Mouse (Mus musculus) thymus, postnatal 36 days (tissue): ENCODE measurements around the gene Emc8.
A peak's percentile ranks its signal among the peaks of the same experiment; 100 is the strongest.

Source experiments
- DNase-seq, 2 experiments: peaks; one replicate each; pipeline ENCODE4 v3.0.0; 2022; ENCODE audit warnings: mixed read lengths in 2 of 2

Emc8 gene

DNA sequence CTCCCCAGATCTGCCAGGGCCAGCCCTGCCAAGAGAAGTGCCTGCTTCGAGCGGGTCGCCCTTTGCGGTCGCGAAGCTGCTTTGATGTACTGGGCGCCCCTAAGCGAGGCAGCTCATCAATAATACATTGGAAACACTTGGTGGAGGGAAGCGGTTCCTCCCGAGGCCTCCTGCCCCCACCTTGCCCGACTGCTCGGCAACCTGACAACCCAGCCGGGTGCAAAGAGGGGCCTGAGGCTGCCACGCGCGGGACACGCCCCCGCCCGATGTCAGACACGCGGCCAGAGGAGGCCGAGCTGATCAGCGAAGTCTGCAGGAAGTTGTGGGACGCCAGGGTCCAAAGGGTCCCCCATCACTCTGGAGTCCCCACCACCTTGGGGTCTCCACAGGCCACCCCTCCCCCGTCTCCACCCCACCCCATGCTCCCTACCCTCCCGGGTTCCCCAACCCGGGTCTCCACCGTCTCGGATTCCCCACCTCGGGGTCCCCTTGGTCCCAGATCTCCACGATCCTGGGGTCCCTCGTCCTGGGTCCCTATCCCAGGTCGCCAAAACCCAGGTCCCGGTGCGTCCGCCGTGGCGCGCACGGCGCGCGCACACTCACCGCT, 34.6 kb downstream of the Emc8 start:
- peak; percentile 18 to 36 for DNase-seq

DNA sequence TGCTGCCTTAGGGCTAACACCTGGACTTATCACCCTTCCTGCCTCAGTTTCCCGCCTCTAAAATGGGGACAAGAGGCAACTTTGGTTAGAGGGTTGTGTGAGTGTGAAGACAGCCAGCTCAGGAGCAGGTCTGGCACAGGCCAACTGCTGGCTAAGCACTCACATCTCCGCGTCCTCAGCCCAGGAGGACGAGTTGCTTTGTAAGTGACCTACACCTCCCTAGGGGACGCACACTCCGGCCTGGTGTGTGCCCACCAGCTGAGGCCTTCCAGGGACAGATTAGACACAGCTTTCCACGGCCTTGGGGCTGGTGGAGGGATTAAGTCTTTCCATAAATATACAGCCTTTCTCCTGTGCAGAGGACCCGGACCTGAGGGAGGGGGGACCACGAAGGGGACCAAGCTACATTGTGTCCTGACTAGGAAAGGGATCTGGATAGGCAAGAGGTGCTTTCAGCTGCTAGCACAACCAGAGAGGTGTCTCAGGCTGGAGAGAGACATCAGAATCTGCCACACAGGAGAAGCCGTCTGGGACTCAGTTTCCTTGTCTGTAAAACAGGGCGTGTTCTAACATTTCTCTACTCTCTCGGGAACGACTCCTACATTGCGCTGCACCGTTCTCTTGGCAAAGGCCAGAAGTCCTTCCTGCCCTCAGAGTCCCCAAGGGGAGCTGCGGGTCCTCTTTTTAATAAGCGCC, 35.3 kb downstream of the Emc8 start:
- DNase-seq, result no peak

DNA sequence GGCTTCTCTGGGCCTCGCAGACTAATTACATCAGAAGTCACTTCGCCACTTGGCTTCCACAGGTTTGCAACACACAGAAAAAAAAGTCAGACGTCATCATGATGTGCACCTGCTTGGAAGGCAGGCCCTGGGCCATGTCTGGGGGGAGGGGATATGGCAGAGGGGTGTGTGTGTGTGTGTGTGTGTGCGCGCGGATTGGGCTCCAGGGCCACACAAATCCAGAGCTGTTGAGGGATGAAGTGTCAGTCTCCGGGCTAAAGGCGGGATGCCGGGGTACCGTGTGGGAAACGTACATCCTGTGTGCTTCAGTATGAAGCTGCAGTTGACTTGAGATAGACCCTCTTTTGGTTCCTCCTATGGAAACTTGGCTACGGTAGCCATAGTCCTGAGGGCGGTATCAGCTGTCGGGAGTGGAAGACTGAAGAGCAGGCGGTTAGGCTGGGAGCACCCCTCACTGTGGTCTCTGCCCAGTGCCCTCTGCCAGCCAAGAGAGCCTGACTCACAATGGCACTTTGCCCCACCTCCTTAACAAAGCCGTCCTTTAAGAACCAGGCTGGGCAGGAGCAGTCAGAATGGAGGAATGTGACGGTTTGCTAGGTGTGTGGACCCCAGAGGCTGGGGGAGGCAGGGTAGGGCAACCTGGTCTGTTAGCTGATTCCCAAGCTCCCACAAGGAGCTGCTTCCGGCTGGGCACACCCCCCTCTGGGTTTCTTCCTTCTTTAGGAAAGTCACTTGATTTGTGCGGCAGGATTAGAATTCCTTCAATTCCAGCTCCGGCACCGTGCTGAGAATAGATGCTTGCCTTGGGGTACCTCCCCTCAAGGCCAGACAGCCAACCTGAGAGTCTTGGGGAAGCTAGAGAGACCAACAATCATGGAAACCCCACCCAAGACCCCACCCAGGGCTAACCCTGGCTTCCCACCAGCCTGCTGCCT, 36.7 kb downstream of the Emc8 start:
- no peak for DNase-seq

DNA sequence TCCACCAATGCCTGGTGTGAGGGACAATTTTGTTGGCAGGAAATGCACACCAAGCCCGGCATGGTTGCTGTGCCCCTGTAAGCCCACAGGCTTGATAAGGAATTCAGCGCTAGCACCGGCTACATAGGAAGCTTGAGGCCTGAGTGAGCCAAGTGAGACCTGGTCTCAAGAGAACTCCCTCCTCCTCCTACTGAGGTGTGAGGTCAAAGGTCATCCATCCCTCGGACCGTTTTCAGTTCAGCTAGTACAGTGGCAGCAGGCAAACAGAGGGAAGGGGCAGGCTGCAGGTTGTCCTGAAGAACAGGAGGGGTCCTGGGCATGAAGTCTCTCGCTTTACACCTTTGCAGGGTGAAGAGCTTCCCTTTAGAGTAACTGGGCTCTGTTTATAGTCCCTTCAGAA, 37.5 kb downstream of the Emc8 start:
- DNase-seq, result no peak

GRCm38 (mm10) chr8:120630031-120630430, 38.3 kb downstream of the Emc8 start:
- DNase-seq, result no peak

DNA sequence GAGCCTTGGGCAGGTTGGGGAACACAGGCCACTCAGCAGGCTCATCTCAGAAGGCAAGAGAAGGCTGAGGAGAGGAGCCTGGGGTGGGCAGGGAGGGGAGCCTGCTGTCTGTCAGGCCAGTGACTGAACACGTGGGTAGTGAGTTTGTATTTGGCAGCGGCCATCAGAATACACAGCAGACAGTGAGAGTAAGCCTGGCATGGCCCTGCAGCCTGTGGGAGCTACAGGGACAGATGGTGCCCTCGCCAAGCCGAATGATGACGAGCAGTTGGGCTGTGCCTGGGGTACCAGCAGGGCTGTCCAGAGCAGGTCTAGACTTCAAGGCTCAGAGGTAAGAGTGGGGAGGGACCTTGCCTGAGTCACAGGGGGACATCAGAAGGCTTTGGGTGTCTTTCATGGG, 41.1 kb downstream of the Emc8 start:
- no peak for DNase-seq

DNA sequence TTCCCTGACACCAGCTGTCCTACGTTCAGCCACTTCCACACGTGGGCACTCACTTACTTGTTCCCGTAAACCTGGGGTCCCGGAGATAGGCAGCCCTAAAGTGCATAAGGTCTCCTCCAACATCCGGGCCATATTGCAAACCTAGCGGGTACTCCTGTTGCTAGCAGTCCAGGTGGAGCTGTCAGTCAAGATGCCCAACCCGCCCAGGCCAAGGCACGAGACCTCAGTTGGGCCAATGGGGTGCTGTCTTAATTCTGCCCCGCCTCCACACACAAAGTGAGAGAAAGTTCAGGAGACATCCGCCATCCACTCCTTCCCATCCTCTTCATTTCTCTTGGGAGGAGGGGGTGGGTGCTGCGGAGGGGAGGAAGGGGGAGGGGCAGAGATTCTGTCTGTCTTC, 41.9 kb downstream of the Emc8 start:
- no peak for DNase-seq

DNA sequence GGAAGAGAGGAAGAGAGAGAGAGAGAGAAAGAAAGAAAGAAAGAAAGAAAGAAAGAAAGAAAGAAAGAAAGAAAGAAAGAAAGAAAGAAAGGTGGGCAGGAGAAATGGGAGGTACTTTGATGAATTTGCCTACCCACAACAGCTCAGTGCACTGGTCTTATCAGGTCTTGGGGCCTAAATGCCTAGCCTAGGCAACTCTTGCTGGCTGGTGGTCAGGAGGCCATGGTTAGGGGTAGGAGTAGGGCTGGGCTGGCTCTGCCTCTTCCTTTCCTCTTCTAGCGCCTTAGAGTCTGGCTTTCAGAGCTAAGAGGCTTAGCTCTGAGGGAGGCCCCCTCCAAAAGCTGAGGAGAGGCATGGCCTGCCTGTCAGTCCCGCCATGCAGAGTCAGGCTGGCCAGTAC, 44.8 kb downstream of the Emc8 start:
- no peak for DNase-seq

DNA sequence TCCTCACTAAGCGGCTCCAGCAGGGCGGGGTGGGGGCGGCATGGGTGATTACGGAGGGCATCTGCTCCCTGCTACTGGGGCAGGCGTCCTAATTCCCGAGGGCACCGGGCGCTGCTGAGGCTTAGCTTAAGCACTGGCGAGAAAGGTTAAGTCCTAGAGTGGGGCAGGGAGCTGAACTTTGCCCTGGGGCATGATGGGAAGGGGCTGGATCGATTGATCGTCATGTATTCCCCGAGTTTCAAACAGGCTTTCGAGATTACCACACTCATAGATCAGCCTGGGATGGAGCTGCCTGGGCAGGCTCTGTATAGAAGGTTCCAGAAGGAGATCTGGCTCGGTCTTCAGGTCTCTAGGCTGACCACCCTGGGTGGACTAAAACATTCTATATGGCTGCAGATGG, 46.2 kb downstream of the Emc8 start:
- no peak for DNase-seq

DNA sequence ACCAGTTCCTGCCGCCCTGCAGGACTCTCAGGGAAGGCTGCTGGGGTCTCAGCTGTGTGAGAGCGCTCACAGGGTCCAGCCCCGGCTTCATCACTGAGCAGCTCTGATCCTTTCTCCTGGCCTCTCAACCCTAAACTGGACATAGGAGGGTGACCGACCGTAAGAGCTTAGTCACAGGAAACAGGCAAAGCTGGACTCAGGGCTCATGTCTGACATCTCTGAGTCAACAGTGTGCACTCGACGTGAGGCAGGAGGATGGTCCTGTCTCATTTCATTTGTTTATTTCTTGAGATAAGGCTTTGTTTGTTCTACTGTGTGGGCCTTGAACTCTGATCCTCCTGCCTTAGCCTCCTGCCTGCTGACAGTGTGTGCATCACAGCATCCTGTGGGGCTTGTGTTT, 47.9 kb downstream of the Emc8 start:
- no peak for DNase-seq

- DNase-seq, result no peak
These were observed 48.9 kb downstream of the Emc8 start for GRCm38 (mm10) chr8:120619235-120620180.

DNA sequence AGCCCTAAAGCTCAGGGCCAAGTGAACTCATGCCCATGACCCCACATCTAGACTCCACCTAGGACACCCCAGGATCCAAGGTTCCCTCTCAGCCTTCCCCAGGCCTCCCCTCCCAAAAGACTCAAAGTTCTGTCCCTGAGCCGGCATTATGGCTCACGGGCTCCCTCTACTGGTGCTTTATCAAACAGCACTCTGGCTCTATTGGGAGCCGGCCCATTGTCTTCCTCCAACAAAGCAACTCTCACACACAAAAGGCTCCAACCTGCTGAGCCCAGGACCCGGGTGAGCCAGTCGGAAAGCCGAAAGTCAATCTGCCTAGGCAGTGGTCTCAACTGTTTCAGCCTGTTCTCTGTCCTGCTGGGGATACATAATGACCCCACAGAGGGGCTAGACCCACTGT, 50.3 kb downstream of the Emc8 start:
- DNase-seq, result peak; percentile 47 to 66

DNA sequence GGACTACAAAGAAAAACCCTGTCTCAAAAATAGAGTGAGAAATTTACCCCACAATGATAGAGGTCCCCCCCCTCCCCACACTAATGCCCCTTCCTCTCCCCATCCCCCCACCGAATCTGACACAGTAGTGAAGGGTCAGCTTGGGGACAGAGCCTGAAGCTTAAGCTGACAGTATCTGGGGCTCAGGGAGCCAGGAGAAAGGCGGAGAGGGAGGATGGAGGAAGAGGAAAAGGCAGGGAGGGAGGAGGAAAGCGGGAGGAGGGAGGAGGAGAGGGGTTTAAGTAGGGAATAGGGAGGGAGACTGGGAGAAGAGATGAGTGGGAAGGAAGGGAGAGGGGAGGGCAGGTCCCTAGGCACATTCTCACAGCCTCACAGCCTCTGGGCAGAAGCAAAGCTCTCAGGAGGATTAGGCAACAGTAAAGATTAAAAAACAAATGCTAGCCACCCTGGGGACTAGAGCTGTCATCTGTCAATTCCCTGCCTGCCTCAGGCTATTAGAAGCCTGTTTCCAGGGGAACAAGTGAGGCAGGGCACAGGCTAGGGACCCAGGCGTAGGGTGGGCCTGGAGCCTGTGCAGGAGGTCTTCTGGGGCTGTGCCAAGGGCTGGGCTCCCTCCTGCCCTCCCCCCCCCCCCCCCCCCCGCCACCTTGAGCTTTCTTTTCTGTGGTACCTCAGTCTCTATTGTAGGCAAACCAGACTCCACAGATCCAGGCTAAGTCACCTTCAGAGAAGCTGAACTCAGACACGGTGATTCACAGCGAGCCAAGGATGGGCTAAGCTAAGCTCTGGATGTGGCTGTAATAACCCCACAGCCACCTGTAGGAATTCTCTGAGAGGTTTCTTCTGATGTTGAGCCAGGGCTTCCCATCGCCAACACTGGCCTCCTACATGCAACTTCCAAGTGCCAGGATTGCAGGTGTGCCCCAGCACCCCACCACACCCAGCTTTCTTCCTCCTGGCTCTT, 51.4 kb downstream of the Emc8 start:
- no peak for DNase-seq

- no peak for DNase-seq
These were observed 53.9 kb downstream of the Emc8 start for GRCm38 (mm10) chr8:120614491-120614890.

DNA sequence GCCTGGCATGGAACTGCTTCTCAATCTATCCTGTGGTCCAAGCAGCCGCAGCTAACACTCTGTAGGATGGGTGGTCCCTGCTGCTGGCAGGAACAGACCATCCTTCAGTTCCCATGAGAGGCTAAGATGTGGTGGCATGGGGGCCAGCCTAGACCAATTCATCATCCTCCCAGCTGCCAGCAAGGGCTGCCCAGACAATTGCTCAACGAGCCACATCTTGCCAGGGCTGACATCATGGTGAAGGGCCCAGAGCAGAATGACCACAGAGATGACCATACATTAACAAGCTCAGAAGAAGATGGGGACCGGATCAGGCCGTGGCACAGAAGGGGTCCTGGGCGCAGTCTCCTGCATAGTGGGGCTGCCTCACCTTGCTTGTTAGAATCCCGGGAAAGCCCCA, 57.5 kb downstream of the Emc8 start:
- DNase-seq, result no peak

- peak; percentile 71 to 80 for DNase-seq
These were observed 60.5 kb downstream of the Emc8 start for GRCm38 (mm10) chr8:120607885-120608284.

GRCm38 (mm10) chr8:120607460-120607859, 60.9 kb downstream of the Emc8 start:
- DNase-seq, result no peak
